Mouse (Mus musculus) liver, embryonic 14.5 days (tissue): Measurements from ENCODE around the gene Rabggta. TPM values are rescaled to one million over a fixed set of nuclear protein-coding genes. Genes with fewer than 3 reads are reported as not detected.

Experiments
- ATAC-seq: fragments of 200-750 bp; cut with Nextera tagmentation; 2 replicates; pipeline ENCODE4 v1.8.0; 2017; ENCODE audit warnings: moderate number of reproducible peaks, mild to moderate bottlenecking, moderate library complexity; ENCODE audit not compliant: insufficient read depth
- DNase-seq, 3 experiments: peaks; one replicate each; pipeline ENCODE4 v3.0.0-alpha.2; 2012 to 2013; ENCODE audit warnings: low read depth in 3 of 3, low spot score in 3 of 3
- H3K27ac ChIP-seq: fragments of 300-500 bp; sonication (generic); 2 replicates; pipeline ENCODE4 v1.5.1; 2014; ENCODE audit warnings: moderate library complexity, mild to moderate bottlenecking, control low read depth, inconsistent platforms
- H3K27me3 ChIP-seq: fragments of 300-500 bp; sonication (generic); 2 replicates; pipeline ENCODE4 v1.6.1; 2014; ENCODE audit warnings: mild to moderate bottlenecking, low read length, moderate library complexity; ENCODE audit not compliant: control insufficient read depth, insufficient read depth
- H3K36me3 ChIP-seq: fragments of 300-500 bp; sonication (generic); replicated peaks from 2 replicates; pipeline ENCODE4 v1.6.1; 2014; ENCODE audit warnings: low read depth; ENCODE audit not compliant: control insufficient read depth, insufficient read depth
- H3K4me1 ChIP-seq, 2 experiments: fragments of 200-500 bp in 1 of 2; fragments of 300-500 bp in 1 of 2; sonication (generic) in 1 of 2; replicated peaks; 2 replicates each; pipeline ENCODE4 v1.6.1; 2012 to 2014; ENCODE audit warnings: antibody characterized with exemption in 1 of 2, inconsistent platforms in 1 of 2, low read length in 1 of 2; ENCODE audit not compliant: control insufficient read depth in 2 of 2, insufficient read depth in 2 of 2
- H3K4me2 ChIP-seq: fragments of 300-500 bp; sonication (generic); 2 replicates; pipeline ENCODE4 v1.6.1; 2014; ENCODE audit warnings: low read depth, mild to moderate bottlenecking, control low read depth, moderate library complexity
- H3K4me3 ChIP-seq, 2 experiments: fragments of 200-500 bp in 1 of 2; fragments of 300-500 bp in 1 of 2; sonication (generic) in 1 of 2; 2 replicates each; pipeline ENCODE4 v1.5.1; 2012 to 2014; ENCODE audit warnings: low read depth in 2 of 2, low read length in 2 of 2, mild to moderate bottlenecking in 2 of 2, control low read depth in 1 of 2, inconsistent platforms in 1 of 2, moderate library complexity in 1 of 2; ENCODE audit not compliant: insufficient read depth in 1 of 2
- H3K9ac ChIP-seq: fragments of 300-500 bp; sonication (generic); replicated peaks from 2 replicates; pipeline ENCODE4 v1.6.1; 2014; ENCODE audit warnings: mild to moderate bottlenecking, control low read depth, moderate library complexity
- H3K9me3 ChIP-seq: fragments of 300-500 bp; sonication (generic); 2 replicates; pipeline ENCODE4 v1.6.1; 2016; ENCODE audit warnings: low read length, mixed read lengths; ENCODE audit not compliant: control insufficient read depth
- CTCF ChIP-seq: IDR thresholded peaks from 2 replicates; pipeline ENCODE4 v1.5.1; 2016; ENCODE audit warnings: antibody characterized with exemption, low read depth, control low read depth
- EP300 ChIP-seq: IDR thresholded peaks from 2 replicates; pipeline ENCODE4 v1.6.1; 2016; ENCODE audit warnings: antibody characterized with exemption, low read depth
- WGBS: fragments of 180-500 bp; shearing (Covaris S2); extraction: QIAGEN DNeasy Blood & Tissue Kit; methylation state at CpG from one replicate; pipeline ENCODE4 v1.1.7; 2014; ENCODE audit not compliant: insufficient replicate concordance; 5-methylcytosine and 5-hydroxymethylcytosine counted together
- polyA plus RNA-seq, 2 experiments: library from polyadenylated mRNA; depleted of rRNA in 1 of 2; stranded (reverse) in 1 of 2; unstranded in 1 of 2; fragments of >200 nt; fragmentation: Nextera tagmentation in 1 of 2; extraction: Ambion mirVana in 1 of 2; gene quantifications; 2 replicates each; pipeline versions ENCODE4 v1.2.1 to v1.2.3; 2012 to 2014

Gene Rabggta
- polyA plus RNA-seq, 2 experiments, result 8.1 to 10.9 TPM

DNA sequence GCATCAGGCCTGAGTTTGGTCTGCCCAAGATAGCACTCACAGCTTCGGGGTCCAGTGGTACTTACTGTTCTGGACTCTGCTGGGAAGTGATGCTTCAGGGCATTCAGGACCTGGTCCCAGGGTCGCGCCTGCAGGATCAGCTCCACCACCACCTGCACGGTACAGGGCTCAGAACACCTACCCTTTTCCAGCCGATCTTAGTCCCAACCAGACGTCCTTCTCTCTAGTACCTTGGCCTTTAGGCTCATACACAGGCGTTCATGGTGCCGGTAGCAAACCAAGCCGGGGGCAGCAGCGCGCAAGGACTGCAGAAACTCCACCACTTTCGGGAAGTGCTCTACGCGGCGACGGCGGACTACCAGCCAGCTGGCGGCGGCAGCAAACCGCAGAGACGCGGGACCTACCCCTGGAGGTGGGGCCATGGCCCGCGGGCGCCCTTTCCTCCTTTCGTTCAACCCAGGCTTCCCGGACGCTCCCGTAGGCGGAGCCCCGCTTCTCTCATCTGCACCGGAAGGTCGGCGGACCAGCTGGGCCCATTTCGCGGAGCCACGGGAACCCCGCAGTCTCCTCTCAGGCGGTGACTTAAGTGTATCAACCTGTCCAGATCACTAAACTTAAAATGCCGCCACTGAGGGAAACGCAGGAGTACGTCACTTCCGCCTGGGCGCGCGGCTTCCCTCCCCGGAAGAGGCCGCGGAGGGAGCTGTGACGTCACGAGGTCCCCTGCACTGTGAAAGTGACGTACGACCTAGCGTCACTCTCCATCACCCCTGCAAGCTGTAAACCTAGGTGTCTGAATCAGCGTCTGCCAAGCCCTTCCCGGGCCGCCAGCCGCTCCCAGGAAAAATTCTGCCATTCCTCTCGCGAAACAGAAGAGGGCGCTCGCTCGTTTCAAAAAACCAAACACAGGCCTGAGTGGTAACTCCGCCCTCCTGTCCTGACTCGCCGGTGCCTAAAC lies 40.6 kb downstream of the Rabggta start, which contains the start of gene Tinf2:
Gene Tinf2 (minus strand): TSS at position 661 of the 958 bp plus-strand sequence.
- peak; percentile 94 to 95 (median 95) for DNase-seq
- peak within 1 kb of the TSS; percentile 79 to 91 for H3K4me3 ChIP-seq
- WGBS, result under 1% methylated on average over 66 of the region's 66 CpGs
- H3K9me3 ChIP-seq, result no peaks in the 10 kb centered on the region
- peak within 1 kb of the TSS; percentile 80 for H3K27ac ChIP-seq
- H3K4me2 ChIP-seq, result peak within 1 kb of the TSS; percentile 85
- TF ChIP-seq CTCF (peak; percentile 91), EP300 (peak; percentile 12)
- peak within 1 kb of the TSS; percentile 76 for H3K9ac ChIP-seq
- peaks cover 2 to 9% of the 10 kb centered on the region in 2 experiments; a peak in 3 of 4 replicates for H3K4me1 ChIP-seq
- no peaks in the 10 kb centered on the region for H3K27me3 ChIP-seq
- ATAC-seq, result peak; percentile 94
- peaks cover 33% of the 10 kb centered on the region for H3K36me3 ChIP-seq

- Histone ChIP-seq H3K9ac (no peak overlapping the region), H3K36me3 (peaks cover 43% of the 10 kb centered on the region), H3K4me1 (peaks cover 2 to 12% of the 10 kb centered on the region in 2 experiments; a peak in 3 of 4 replicates), H3K4me3 (no peak overlapping the region), H3K9me3 (no peaks in the 10 kb centered on the region), H3K27ac (no peak overlapping the region), H3K4me2 (no peak overlapping the region), H3K27me3 (no peaks in the 10 kb centered on the region)
- DNase-seq (no peak), ATAC-seq (no peak)
- TF ChIP-seq EP300 (no peak), CTCF (no peak)
- 70% methylated on average over 4 of the region's 4 CpGs for WGBS
Measured at GRCm38 (mm10) chr14:55677615-55678014, 44.4 kb downstream of the Rabggta start.

DNA sequence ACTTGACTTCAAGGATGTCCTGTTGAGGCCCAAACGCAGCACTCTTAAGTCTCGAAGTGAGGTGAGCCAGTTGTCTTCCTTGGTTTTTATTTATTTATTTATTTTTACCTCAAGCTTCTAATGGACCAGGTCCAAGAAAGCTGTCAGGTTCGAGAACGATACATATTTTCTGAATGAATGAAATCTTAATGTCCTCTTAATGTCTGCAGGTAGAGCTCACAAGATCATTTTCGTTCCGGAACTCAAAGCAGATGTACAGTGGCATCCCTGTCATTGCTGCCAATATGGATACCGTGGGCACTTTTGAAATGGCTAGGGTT lies 49.4 kb downstream of the Rabggta start:
- peak overlapping the region; percentile 90 for H3K9ac ChIP-seq
- ATAC-seq, result no peak
- peak overlapping the region; percentile 90 for H3K27ac ChIP-seq
- peak overlapping the region; percentile 90 to 99 for H3K4me3 ChIP-seq
- H3K36me3 ChIP-seq, result peaks cover 22% of the 10 kb centered on the region
- DNase-seq, result no peak
- TF ChIP-seq EP300 (no peak), CTCF (no peak)
- no peaks in the 10 kb centered on the region for H3K9me3 ChIP-seq
- H3K4me2 ChIP-seq, result peak overlapping the region; percentile 95
- no peaks in the 10 kb centered on the region for H3K27me3 ChIP-seq
- WGBS, result 56% methylated on average over 7 of the region's 7 CpGs
- H3K4me1 ChIP-seq, result peaks cover 3 to 4% of the 10 kb centered on the region in 2 experiments; a peak in 2 of 4 replicates

GRCm38 (mm10) chr14:55671833-55672740 lies 50.0 kb downstream of the Rabggta start, which contains the start of the genes Gmpr2 and Nedd8:
TSS of gene Gmpr2 (plus strand) at chr14:55671941.
TSS of gene Nedd8 (minus strand) at chr14:55672124.
- H3K4me2 ChIP-seq, result peak within 1 kb of the TSS; percentile 95
- ATAC-seq (peak; percentile 98), DNase-seq (peak; percentile 90 to 94 (median 92))
- TF ChIP-seq CTCF (no peak), EP300 (no peak)
- H3K27me3 ChIP-seq, result no peaks in the 10 kb centered on the region
- H3K4me1 ChIP-seq, result peaks cover 3 to 4% of the 10 kb centered on the region in 2 experiments; a peak in 2 of 4 replicates
- H3K9ac ChIP-seq, result peak within 1 kb of the TSS; percentile 90
- under 1% methylated on average over 38 of the region's 38 CpGs for WGBS
- H3K4me3 ChIP-seq, result peak within 1 kb of the TSS; percentile 90 to 99
- H3K36me3 ChIP-seq, result peaks cover 20% of the 10 kb centered on the region
- peak within 1 kb of the TSS; percentile 90 for H3K27ac ChIP-seq
- H3K9me3 ChIP-seq, result no peaks in the 10 kb centered on the region
